Mouse (Mus musculus) limb, embryonic 14.5 days (tissue): ENCODE measurements around the gene Npb. TPM values are rescaled to one million over a fixed set of nuclear protein-coding genes. Genes with fewer than 3 reads are reported as not detected.

ENCODE experiments used
- ATAC-seq: fragments of 200-750 bp; cut with Nextera tagmentation; 2 replicates; pipeline ENCODE4 v1.8.0; 2017; ENCODE audit warnings: low read depth, moderate number of reproducible peaks, moderate TSS enrichment; ENCODE audit not compliant: low FRiP score
- DNase-seq: peaks from one replicate; pipeline ENCODE4 v3.0.0-alpha.2; 2015; ENCODE audit warnings: low spot score
- H3K27ac ChIP-seq: fragments of 300-500 bp; sonication (generic); replicated peaks from 2 replicates; pipeline ENCODE4 v1.5.1; 2014; ENCODE audit warnings: low read depth, mild to moderate bottlenecking, low read length, moderate library complexity, mixed read lengths
- H3K27me3 ChIP-seq: fragments of 300-500 bp; sonication (generic); 2 replicates; pipeline ENCODE4 v1.6.1; 2014; ENCODE audit warnings: low read length, mixed read lengths; ENCODE audit not compliant: control insufficient read depth, insufficient read depth
- H3K36me3 ChIP-seq: fragments of 300-500 bp; sonication (generic); 2 replicates; pipeline ENCODE4 v1.6.1; 2014; ENCODE audit warnings: mild to moderate bottlenecking, low read length, moderate library complexity, mixed read lengths; ENCODE audit not compliant: control insufficient read depth, insufficient read depth
- H3K4me1 ChIP-seq: fragments of 300-500 bp; sonication (generic); 2 replicates; pipeline ENCODE4 v1.6.1; 2014; ENCODE audit warnings: antibody characterized with exemption, low read length, mixed read lengths; ENCODE audit not compliant: control insufficient read depth, insufficient read depth
- H3K4me2 ChIP-seq: fragments of 300-500 bp; sonication (generic); replicated peaks from 2 replicates; pipeline ENCODE4 v1.6.1; 2014; ENCODE audit warnings: low read depth, mild to moderate bottlenecking, low read length, moderate library complexity; ENCODE audit not compliant: severe bottlenecking
- H3K4me3 ChIP-seq: fragments of 300-500 bp; sonication (generic); replicated peaks from 2 replicates; pipeline ENCODE4 v1.5.1; 2014; ENCODE audit warnings: low read length
- H3K9ac ChIP-seq: fragments of 300-500 bp; sonication (generic); 2 replicates; pipeline ENCODE4 v1.6.1; 2014; ENCODE audit warnings: mild to moderate bottlenecking, low read depth, low read length, moderate library complexity; ENCODE audit not compliant: severe bottlenecking
- H3K9me3 ChIP-seq: fragments of 300-500 bp; sonication (generic); 2 replicates; pipeline ENCODE4 v1.6.1; 2016; ENCODE audit warnings: low read length; ENCODE audit not compliant: control insufficient read depth
- POLR2A ChIP-seq: fragments of 200-500 bp; IDR thresholded peaks from 2 replicates; pipeline ENCODE4 v1.8.0; 2012; ENCODE audit warnings: inconsistent platforms, mild to moderate bottlenecking, moderate library complexity, borderline replicate concordance; ENCODE audit not compliant: insufficient read depth, insufficient read length; ENCODE audit errors: extremely low read depth
- WGBS: fragments of 180-500 bp; shearing (Covaris S2); extraction: QIAGEN DNeasy Blood & Tissue Kit; methylation state at CpG from one replicate; pipeline ENCODE4 v1.1.7; 2014; 5-methylcytosine and 5-hydroxymethylcytosine counted together
- polyA plus RNA-seq, 2 experiments: library from polyadenylated mRNA; depleted of rRNA in 1 of 2; stranded (reverse) in 1 of 2; unstranded in 1 of 2; fragments of >200 nt; fragmentation: Nextera tagmentation in 1 of 2; extraction: Ambion mirVana in 1 of 2; gene quantifications; 2 replicates each; pipeline versions ENCODE4 v1.2.1 to v1.2.3; 2012 to 2014

The Npb gene
- polyA plus RNA-seq, 2 experiments: 2.1 to 2.7 TPM

DNA sequence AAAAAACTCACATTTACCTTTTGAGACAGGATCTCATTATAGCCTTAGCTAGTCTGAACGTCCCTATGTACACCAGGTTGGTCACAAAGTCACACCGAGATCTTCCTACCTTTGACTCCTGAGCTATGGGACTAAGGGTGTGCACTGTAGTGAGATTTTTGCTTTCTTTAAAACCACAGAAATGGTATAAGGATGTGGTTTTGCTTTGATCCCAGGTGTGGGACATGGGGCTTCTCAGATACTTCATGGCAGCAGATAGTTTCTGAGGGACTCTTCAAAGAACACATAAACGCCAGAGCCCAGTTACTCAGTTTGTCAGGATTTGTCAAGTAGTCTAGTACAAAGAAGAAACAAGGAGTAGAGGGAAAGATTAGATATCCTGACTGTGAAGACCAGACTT, 7.6 kb upstream of the Npb start:
- Histone ChIP-seq H3K9ac (no peak overlapping the region), H3K4me3 (no peak overlapping the region), H3K27ac (no peak overlapping the region), H3K27me3 (no peaks in the 10 kb centered on the region), H3K9me3 (no peaks in the 10 kb centered on the region), H3K36me3 (peaks cover 62% of the 10 kb centered on the region), H3K4me2 (no peak overlapping the region), H3K4me1 (peaks cover 13% of the 10 kb centered on the region)
- ATAC-seq (no peak), DNase-seq (no peak)
- no peak for TF ChIP-seq POLR2A
- 96% methylated on average over 3 of the region's 3 CpGs for WGBS

DNA sequence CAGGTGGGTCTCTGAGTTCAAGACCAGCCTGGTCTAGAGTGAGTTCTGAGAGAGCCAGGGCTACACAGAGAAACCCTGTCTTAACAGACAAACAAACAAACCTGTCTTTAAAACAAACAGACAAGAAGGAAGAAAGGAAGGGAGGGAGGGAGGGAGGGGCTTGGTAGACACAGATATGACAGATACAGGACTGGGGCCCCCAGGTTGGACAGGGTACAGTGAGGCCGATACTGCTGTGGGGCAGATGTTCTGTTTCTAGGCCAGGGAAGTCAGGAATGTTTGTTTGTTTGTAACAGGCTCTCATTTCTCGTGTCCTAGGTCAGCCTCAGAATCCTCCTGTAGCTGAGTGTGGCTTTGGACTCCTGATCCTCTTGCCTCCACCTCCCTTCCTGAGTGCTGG, 4.7 kb upstream of the Npb start:
- Histone ChIP-seq H3K9ac (no peak overlapping the region), H3K27me3 (peaks cover under 1% of the 10 kb centered on the region; the same call in 1 of the 2 replicates), H3K27ac (no peak overlapping the region), H3K4me2 (no peak overlapping the region), H3K4me3 (no peak overlapping the region), H3K9me3 (no peaks in the 10 kb centered on the region), H3K36me3 (peaks cover 62% of the 10 kb centered on the region), H3K4me1 (peaks cover 12% of the 10 kb centered on the region)
- DNase-seq (no peak), ATAC-seq (no peak)
- 80% methylated on average over 2 of the region's 2 CpGs for WGBS
- TF ChIP-seq POLR2A: no peak

DNA sequence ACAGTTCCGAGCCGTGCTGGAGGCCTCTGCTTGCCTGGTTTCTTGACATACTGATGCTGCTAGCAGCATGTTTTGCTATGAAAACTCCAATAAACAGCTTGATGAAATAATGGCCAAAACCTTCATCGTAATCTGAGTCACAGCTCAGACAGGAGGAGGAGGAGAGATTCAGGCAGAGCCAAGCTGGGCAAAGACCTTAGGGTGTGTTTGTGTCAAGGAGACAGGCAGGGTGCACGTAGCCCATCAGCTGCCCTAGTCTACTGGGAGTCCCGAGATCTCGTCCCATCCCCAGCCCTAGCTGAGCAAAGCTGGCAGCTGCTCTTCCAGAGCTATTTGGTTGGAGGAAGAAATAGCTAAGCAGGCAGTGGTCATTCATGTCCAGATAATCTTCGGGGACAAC, 2.6 kb upstream of the Npb start:
- Histone ChIP-seq H3K27me3 (peaks cover 6% of the 10 kb centered on the region), H3K27ac (no peak overlapping the region), H3K36me3 (peaks cover 65% of the 10 kb centered on the region), H3K4me3 (no peak overlapping the region), H3K4me2 (no peak overlapping the region), H3K9ac (no peak overlapping the region), H3K9me3 (no peaks in the 10 kb centered on the region), H3K4me1 (peaks cover 9% of the 10 kb centered on the region; the same call in 1 of the 2 replicates)
- WGBS: 89% methylated on average over 7 of the region's 7 CpGs
- ATAC-seq: no peak
- no peak for DNase-seq
- no peak for TF ChIP-seq POLR2A

DNA sequence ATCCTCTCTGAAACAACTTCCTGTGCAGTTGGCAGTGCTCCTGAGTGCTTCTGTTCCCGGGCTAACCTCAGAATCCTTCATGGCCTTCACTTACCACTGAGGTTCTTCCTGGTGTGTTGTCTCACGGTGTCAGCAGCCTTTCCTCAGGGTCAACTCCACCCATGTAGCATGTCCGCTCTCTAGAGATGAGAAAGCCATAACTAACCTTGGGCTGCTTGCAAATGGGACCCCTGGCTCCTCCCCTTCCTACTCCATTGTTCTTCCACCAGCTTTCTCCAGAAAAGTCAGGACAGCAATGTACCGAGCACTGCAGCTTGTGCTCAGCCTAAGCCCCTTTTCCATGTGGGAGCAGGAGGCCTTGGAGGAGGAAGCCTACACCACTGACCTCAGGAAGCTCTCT, 1.5 kb upstream of the Npb start:
- ATAC-seq: no peak
- WGBS: 83% methylated on average over 4 of the region's 4 CpGs
- no peak overlapping the region for H3K9ac ChIP-seq
- no peak overlapping the region for H3K27ac ChIP-seq
- H3K36me3 ChIP-seq: peaks cover 68% of the 10 kb centered on the region
- DNase-seq: no peak
- H3K4me1 ChIP-seq: peaks cover 9% of the 10 kb centered on the region; the same call in 1 of the 2 replicates
- no peak for TF ChIP-seq POLR2A
- no peak overlapping the region for H3K4me2 ChIP-seq
- H3K4me3 ChIP-seq: no peak overlapping the region
- peaks cover 6% of the 10 kb centered on the region for H3K27me3 ChIP-seq
- no peaks in the 10 kb centered on the region for H3K9me3 ChIP-seq

DNA sequence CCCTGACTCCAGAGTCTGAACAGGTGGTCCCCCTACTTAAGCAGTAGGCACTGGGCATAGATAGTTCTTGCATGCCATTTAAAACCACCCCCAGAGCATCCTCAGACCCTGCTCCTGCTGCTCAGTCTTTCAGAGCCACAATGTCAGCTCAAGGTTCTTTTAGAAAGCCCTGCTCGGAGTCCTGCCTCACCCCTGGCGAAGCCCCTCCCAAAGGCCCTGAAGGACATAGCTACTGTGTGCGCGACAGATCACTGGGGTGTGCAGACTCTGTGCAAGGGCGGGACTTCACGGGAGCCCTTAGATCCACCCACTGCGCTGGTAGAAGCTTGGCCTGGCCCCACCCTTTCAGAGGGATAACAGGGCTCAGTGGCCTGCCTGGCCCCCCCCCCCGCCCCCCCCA, 973 bp downstream of the Npb start:
- ATAC-seq: no peak
- no peak for TF ChIP-seq POLR2A
- WGBS: 48% methylated on average over 7 of the region's 8 CpGs

DNA sequence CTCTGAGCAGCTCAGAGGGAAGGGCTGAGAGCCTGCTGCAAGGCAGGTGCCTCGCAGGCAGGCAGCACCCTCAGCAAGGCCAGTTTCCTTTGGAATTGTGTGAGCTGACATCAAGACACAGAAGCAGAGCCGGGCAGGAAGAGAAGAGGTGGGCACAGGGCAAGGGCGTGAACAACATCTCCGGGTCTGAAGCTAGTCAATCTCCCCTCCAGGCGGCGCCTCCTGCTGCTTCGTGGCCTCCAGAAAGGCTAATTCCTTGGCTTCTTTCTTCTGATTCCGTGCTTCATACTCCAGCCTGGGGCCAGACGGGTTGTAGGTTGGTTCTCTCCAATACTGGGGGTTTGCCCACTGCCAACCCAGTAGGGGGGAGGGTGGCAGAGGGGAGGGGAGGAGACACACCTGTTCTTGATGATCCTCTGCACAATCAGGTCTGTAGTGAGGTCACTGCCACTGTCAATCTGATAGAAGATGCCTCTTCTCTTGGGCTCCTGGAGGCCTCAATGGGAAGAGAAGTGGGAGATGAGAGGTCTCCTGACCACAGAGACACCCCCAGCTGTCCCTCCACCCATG, 2.3 kb downstream of the Npb start:
- ATAC-seq (no peak), DNase-seq (no peak)
- Histone ChIP-seq H3K4me2 (no peak overlapping the region), H3K36me3 (peaks cover 67% of the 10 kb centered on the region), H3K9ac (no peak overlapping the region), H3K27me3 (peaks cover 6% of the 10 kb centered on the region), H3K4me3 (no peak overlapping the region), H3K4me1 (peaks cover 9% of the 10 kb centered on the region; the same call in 1 of the 2 replicates), H3K9me3 (no peaks in the 10 kb centered on the region), H3K27ac (no peak overlapping the region)
- 73% methylated on average over 9 of the region's 9 CpGs for WGBS
- no peak for TF ChIP-seq POLR2A

More for the DNA sequence above, 973 bp downstream of the Npb start:
- Histone ChIP-seq H3K4me2 (no peak overlapping the region), H3K9ac (no peak overlapping the region), H3K27me3 (peaks cover 6% of the 10 kb centered on the region), H3K27ac (no peak overlapping the region), H3K4me3 (no peak overlapping the region), H3K9me3 (no peaks in the 10 kb centered on the region), H3K4me1 (peaks cover 9% of the 10 kb centered on the region; the same call in 1 of the 2 replicates), H3K36me3 (peaks cover 69% of the 10 kb centered on the region)
- no peak for DNase-seq
